Mouse (Mus musculus) adrenal gland, postnatal 4 days (tissue): ENCODE measurements around the gene Olfr836. TPM values are rescaled to one million over a fixed set of nuclear protein-coding genes. Genes with fewer than 3 reads are reported as not detected.
"Not testable (repeated sequence)": the region's sequence is repeated elsewhere in the genome, so short reads cannot be mapped to it uniquely, and the experiment has no call there.

ENCODE experiments used
- DNase-seq, 2 experiments: peaks; one replicate each; pipeline ENCODE4 v3.0.0; 2021 to 2022; ENCODE audit warnings: low spot score in 2 of 2, mixed read lengths in 2 of 2
- long read RNA-seq, 2 experiments: library from polyadenylated mRNA; stranded (forward); transcript quantifications; one replicate each; pipeline ENCODE4 v2.0.0; 2021
- total RNA-seq, 2 experiments: library from RNA; stranded (reverse); gene quantifications; 2 replicates each; pipeline ENCODE4 v1.2.3; 2021

Olfr836 gene
- total RNA-seq = not detected
- long read RNA-seq, experiment 1 = 0 reads
- long read RNA-seq, experiment 2 = 0 reads

- DNase-seq = no peak
Observed at GRCm38 (mm10) chr9:19120082-19120481, at the start of gene Olfr836. Gene Olfr836, plus strand, starts transcription at chr9:19120382.

GRCm38 (mm10) chr9:19084986-19085385 lies 35.2 kb upstream of the Olfr836 start:
- no peak for DNase-seq

- not testable (repeated sequence) for DNase-seq
Observed at GRCm38 (mm10) chr9:19092889-19093753, 27.1 kb upstream of the Olfr836 start.

- no peak for DNase-seq
Observed at GRCm38 (mm10) chr9:19097286-19097685, 22.9 kb upstream of the Olfr836 start.

GRCm38 (mm10) chr9:19136017-19136416 lies 15.8 kb downstream of the Olfr836 start, which contains the start of gene Olfr837:
Gene Olfr837, plus strand, starts transcription at chr9:19136317.
- DNase-seq = no peak

Other genes starting within 250 kb of the Olfr836 start
- not detected for gene Olfr830, start 245.7 kb upstream of the Olfr836 start, total RNA-seq
- gene Olfr832, start 183.3 kb upstream of the Olfr836 start, total RNA-seq = not detected
- gene Olfr834, start 132.4 kb upstream of the Olfr836 start, total RNA-seq = not detected
- not detected for gene Olfr835, start 87.6 kb upstream of the Olfr836 start, total RNA-seq
- gene Olfr837, start 15.9 kb downstream of the Olfr836 start, total RNA-seq = not detected
- under 1 TPM in 1 of 2 experiments, not detected in 1; 0.03 TPM for gene Olfr839-ps1, start 56.9 kb downstream of the Olfr836 start, total RNA-seq
- gene Olfr843, start 131.6 kb downstream of the Olfr836 start, total RNA-seq = not detected
- gene Olfr844, start 196.0 kb downstream of the Olfr836 start, total RNA-seq = not detected
- not detected for gene Olfr845, start 216.1 kb downstream of the Olfr836 start, total RNA-seq
- not detected for gene Olfr846, start 243.6 kb downstream of the Olfr836 start, total RNA-seq